Mouse (Mus musculus): ENCODE data around the gene Srsf6. TPM values are rescaled to one million over a fixed set of nuclear protein-coding genes. Genes with fewer than 3 reads are reported as not detected.
"Not testable (repeated sequence)": the region's sequence is repeated elsewhere in the genome, so short reads cannot be mapped to it uniquely, and the experiment has no call there.

Gene Srsf6
- polyA plus RNA-seq (2017; shearing (Covaris generic)), result 10 to 100 TPM; 39.6 to 43.9 TPM

- peak; percentile 87 for ATAC-seq
Measured at GRCm38 (mm10) chr2:162931123-162931673, at the start of gene Srsf6. Srsf6 (plus strand) TSS chr2:162931528.

GRCm38 (mm10) chr2:162884101-162884500, 47.2 kb upstream of the Srsf6 start:
- no peak for ATAC-seq

DNA sequence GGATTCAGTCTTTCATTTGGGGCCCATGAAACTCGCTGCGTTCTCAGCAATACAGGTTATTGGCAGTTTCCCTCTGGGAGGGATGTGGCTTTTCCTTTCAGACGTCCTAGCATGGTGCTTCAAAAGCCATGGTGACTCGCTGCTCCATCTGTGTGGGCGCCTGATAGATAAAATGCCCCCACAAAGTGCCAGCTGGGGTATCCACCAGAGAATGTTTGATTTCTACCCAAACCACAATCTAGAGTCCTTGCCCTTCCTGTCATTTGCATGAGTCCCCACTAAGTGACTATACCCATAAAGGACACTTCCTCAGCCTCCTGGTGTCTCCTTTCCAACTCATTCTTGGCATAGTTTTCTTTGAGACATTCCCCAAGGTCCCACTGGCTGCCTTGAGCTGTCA, 44.2 kb upstream of the Srsf6 start:
- ATAC-seq, result no peak

DNA sequence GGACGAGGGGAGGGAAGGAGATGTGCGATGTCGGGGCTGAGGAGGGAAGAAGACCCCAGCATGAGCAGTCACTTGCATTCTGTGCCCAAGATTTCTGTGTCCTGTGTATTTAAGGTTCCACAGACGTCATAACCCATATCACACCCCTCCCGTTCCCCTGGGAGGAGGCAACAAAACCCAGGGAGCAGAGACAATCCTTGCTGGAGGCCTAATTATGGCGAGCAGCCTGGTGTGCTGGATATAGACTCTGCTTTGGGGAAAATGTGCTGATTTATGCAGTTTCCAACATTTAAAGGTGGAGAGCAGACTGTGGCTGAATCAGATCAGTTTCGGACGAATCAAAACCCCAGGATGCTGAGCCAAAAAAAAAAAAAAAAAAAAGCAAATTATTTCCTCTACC, 42.7 kb upstream of the Srsf6 start:
- no peak for ATAC-seq

- no peak for ATAC-seq
Measured at GRCm38 (mm10) chr2:162889191-162889590, 42.1 kb upstream of the Srsf6 start.

DNA sequence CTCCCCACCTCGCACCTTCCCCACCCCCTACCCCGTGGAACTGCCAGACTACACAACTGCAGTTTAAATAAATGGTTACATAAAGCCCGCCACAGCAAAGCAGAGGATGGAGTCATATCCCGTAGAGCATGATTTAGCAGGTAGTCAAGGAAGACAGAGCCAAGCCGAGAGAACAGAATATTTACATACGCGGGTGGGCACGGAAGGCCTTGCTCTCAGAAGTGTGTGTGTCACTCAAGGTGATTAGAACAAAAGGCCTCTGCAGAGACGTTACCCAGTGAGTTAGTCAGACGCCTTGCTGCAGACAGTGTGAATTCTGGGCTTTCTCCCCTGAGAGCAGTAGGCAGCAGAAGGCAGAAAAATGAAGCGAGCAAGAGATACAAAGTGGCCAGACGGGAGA, 41.6 kb upstream of the Srsf6 start:
- no peak for ATAC-seq

GRCm38 (mm10) chr2:162892979-162893378, 38.3 kb upstream of the Srsf6 start:
- not testable (repeated sequence) for ATAC-seq

DNA sequence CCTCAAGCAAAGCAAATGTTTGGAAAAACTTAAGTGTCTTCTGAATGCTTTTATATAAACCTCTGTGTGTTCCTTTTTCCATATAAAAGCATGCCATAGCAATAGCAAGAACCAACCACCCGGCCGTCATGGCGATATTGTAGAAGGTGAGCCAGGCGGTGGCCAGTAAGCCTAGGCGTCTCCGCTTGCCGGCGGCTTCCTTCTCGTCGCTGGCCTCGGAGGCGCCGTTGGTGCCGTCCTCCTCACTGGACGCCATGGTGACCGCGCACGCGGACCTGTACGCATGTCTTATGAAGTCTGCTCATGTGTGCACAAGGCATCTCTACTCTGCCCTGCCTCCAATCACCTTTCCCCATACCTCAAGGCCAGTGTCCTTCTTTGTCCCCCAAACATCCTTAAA, 32.1 kb upstream of the Srsf6 start:
- ATAC-seq, result not testable (repeated sequence)

GRCm38 (mm10) chr2:162899880-162900589, 31.3 kb upstream of the Srsf6 start:
- ATAC-seq, result no peak

DNA sequence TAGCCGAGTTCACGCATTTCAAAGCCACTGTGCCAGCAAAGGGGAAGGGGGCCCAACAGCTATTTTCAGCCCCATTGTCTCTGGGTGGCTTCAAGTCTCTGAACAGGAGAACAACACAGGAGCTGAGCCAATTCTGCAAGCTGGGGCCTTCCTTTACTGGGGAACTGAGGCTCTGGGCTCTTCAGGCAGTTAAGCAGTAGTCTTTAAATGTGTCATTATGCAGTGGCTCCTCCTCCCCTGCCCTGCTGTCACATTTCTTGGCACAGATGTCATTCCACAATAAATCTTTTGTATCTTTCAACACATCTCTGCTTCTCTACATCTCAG, 30.8 kb upstream of the Srsf6 start:
- no peak for ATAC-seq

DNA sequence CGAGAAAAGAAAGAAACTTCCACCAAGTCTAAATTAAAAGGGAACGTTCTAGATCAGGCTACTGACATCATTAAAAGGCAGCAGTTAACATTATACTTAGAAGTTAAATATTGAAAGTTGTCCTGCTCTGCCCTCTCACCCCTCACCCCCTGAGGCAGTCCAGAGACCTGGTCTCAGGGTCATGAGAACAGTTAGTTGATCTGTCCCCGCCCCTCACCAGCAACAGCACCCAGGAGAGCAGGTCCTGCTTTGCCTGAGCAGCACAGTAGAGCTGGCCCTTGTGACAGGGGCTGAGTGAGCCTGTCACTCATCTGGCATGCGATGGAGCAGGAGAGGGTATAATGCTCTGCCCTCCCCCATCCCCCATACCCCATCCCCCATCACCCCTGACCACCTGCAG, 25.4 kb upstream of the Srsf6 start:
- ATAC-seq, result no peak

GRCm38 (mm10) chr2:162908052-162908491, 23.3 kb upstream of the Srsf6 start:
- no peak for ATAC-seq

DNA sequence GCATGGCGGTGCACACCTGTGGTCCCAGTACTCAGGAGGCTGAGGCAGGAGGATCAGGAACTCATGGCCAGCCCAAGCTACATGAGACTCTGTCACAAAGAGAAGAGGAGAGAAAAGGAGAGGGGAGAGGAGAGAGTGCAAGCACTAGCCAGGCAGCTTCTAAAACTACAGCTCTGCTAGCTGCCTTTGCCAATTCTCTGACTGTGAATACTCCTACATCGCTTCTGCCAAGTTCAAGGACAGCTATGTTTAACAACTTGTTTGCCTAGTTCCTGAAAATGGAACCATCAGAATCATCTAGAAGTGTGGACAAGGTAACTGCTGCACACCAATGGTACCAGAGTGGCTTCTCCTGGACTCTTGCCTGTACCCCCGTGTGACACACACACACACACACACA, 17.3 kb upstream of the Srsf6 start:
- ATAC-seq, result no peak

DNA sequence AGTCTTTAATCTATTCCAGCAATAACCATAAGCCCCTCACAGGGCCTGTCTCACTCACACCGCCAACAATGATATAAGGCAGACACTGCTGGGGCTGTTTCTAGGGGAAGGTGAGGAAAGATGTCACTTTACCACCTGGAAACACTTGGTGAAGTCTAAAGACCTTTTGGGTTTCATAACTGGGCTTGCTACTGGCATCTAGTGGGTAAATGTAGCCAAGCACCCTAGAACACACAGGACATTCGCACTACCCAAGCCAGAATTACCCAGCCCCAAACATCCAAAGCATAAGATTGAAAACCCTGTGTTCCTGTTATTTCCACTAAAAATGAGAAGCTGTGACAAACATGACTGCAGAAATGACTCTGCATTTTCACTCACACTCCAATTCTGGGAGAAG, 16.8 kb upstream of the Srsf6 start:
- no peak for ATAC-seq

DNA sequence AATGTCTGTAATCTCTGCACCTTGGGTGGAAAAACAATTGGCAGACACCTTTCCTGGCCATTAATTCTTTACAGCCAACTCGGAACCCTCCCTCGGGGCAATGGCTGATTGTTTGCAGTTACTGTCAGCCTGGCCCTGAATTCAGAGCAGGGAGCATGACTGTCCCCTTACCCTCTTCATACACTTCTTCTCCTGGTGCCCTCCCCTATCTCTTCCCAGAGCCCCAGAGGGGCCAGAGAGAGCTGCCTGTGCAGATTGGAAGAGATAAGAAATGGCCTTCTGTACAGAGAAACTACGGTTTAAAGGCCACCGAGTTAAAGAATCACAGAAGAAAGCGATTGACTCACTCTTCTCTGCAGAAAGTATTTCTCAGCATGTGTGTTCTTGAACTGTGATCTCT, 11.4 kb upstream of the Srsf6 start:
- no peak for ATAC-seq

- ATAC-seq, result peak; percentile 80
Measured at GRCm38 (mm10) chr2:162922183-162922582, 9.1 kb upstream of the Srsf6 start.

DNA sequence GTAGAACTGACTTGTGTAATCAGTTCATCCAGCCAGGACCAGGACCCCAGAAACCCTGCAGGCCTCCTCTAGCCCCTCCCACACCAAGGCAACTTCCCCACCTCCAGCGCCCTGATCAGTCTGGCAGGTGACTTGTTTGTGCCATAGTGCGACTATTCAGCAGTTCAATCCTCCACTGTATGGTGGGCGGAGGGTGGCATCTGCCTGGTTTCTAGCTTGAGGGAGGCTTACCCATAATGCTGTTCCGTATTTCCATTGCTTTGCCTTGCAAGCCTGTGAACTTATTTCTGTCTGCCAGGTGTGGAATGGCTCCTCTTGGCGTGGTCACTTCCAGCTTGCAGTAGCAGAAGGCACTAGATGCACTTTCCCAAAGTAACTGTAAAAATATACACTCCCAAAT, 8.5 kb upstream of the Srsf6 start:
- ATAC-seq, result no peak

DNA sequence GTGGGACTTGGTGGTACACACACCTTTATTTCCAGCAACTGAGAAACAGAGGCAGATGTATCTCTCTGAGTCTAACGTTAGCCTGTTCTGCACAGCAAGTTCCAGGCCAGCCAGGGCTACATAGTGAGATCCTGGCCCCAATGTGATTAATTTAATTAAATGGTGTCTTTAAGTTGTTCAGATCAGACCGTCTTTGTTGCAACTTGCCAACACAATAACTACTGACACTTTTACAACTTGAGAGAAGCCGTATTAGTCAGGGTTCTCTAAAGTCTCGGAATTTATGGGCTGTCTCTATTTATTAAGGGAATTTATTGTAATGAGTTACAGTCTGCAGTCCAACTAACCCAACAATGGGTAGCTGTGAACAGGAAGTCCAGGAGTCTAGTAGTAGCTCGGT, 7.2 kb upstream of the Srsf6 start:
- no peak for ATAC-seq

- ATAC-seq, result no peak
Measured at GRCm38 (mm10) chr2:162927918-162928585, 3.3 kb upstream of the Srsf6 start.

GRCm38 (mm10) chr2:162929704-162930103, 1.6 kb upstream of the Srsf6 start:
- no peak for ATAC-seq

GRCm38 (mm10) chr2:162930516-162931122, 709 bp upstream of the Srsf6 start:
- peak; percentile 15 for ATAC-seq

DNA sequence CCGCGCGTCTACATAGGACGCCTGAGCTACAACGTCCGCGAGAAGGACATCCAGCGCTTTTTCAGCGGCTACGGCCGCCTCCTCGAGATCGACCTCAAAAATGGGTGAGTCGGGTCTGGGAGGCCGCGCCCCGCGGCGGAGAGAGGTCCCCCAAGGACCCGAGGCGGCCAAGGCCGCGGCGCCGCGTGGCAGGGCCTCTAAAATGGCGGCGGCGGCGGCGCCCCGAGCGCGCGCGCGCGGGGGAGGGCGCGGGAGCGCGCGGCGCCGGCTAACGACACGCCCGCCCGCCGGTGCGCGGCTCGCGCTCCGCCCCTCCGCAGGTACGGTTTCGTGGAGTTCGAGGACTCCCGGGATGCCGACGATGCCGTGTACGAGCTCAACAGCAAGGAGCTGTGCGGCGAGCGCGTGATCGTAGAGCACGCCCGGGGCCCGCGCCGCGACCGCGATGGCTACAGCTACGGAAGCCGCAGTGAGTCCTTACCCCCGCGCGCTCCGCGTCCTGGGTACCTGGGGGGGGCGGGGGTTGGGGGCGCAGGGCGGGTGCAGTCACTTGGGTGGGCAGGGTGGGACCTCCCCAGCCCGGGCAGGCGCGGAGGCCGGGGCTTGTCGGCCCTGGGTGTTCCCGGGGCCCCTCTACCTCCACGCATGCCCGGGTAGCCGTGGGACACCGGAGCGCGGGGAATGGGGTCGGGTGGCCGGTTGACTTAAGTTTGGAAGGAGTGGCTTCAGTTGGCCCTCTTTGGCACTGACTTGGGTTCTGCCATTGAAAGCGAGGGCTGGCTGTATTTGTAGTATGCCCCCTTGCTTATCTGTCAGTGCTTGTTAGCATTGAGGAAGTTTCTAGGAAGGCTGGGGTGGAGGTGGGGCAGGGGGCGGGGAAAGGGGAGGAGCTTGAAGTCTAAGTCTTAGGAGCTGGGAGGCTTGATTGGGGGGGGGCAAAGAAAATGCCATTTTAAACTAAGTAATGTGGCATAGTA, 634 bp downstream of the Srsf6 start:
- no peak for ATAC-seq

GRCm38 (mm10) chr2:162932706-162933105, 1.4 kb downstream of the Srsf6 start:
- no peak for ATAC-seq

Measured in activated CD4-positive, CD25-positive, alpha-beta regulatory T cell, adult 4 months (primary cell).